Mouse (Mus musculus): ENCODE data around the gene AC124108.1. TPM values are rescaled to one million over a fixed set of nuclear protein-coding genes. Genes with fewer than 3 reads are reported as not detected.

The AC124108.1 gene
- total RNA-seq, 1 experiment, result 5.0 TPM

GRCm38 (mm10) chr1:132194624-132195023 lies 3.4 kb downstream of the AC124108.1 start:
- no peak overlapping the region for H3K9ac ChIP-seq (ENCODE audit: insufficient read depth, low read depth, low read length, poor library complexity, severe bottlenecking)
- H3K36me3 ChIP-seq (ENCODE audit: control insufficient read depth, insufficient read depth, low read length, poor library complexity, severe bottlenecking), result no peaks in the 10 kb centered on the region
- TF ChIP-seq ZC3H11A (IDR thresholded peaks at IDR 0.05; ENCODE audit: borderline replicate concordance, low read depth, low read length), result no peak
- no peak for TF ChIP-seq CHD2 (IDR thresholded peaks at IDR 0.05; ENCODE audit: low read depth, low read length)
- TF ChIP-seq ZNF384 (IDR thresholded peaks at IDR 0.05; ENCODE audit: low read depth, low read length), result no peak
- TF ChIP-seq HCFC1 (IDR thresholded peaks at IDR 0.05; ENCODE audit: borderline replicate concordance, insufficient read depth, low read length), result no peak
- no peak for TF ChIP-seq MAFK (IDR thresholded peaks at IDR 0.05; ENCODE audit: insufficient read depth, low read depth, low read length)
- no peak for DNase-seq (ENCODE audit: low read depth, low spot score)
- H3K9me3 ChIP-seq (ENCODE audit: control insufficient read depth, insufficient read depth, low read depth, low read length), result no peaks in the 10 kb centered on the region
- in situ Hi-C loops (cut with MboI; ENCODE audit: low sequenced_read_pairs in 2 of 2, unreplicated experiment in 2 of 2), result no loop called here
- H3K27ac ChIP-seq (ENCODE audit: insufficient read depth, low read depth, low read length, poor library complexity, severe bottlenecking), result no peak overlapping the region; the same call in 1 of the 2 replicates
- H3K4me3 ChIP-seq (ENCODE audit: insufficient read depth in 1 of 2, low read depth in 1 of 2, low read length in 2 of 2, poor library complexity in 1 of 2, severe bottlenecking in 1 of 2), result no peak overlapping the region
- H3K4me1 ChIP-seq (ENCODE audit: control insufficient read depth in 2 of 2, insufficient read depth in 2 of 2, low read length in 2 of 2, poor library complexity in 1 of 2), result peaks cover 18 to 46% of the 10 kb centered on the region in 2 experiments

GRCm38 (mm10) chr1:132195100-132195499 lies 3.8 kb downstream of the AC124108.1 start:
- in situ Hi-C loops (cut with MboI; ENCODE audit: low sequenced_read_pairs in 2 of 2, unreplicated experiment in 2 of 2), result no loop called here
- no peaks in the 10 kb centered on the region for H3K36me3 ChIP-seq (ENCODE audit: control insufficient read depth, insufficient read depth, low read length, poor library complexity, severe bottlenecking)
- peaks cover 18 to 48% of the 10 kb centered on the region in 2 experiments for H3K4me1 ChIP-seq (ENCODE audit: control insufficient read depth in 2 of 2, insufficient read depth in 2 of 2, low read length in 2 of 2, poor library complexity in 1 of 2)
- DNase-seq (ENCODE audit: low read depth, low spot score), result no peak
- no peak overlapping the region for H3K4me3 ChIP-seq (ENCODE audit: insufficient read depth in 1 of 2, low read depth in 1 of 2, low read length in 2 of 2, poor library complexity in 1 of 2, severe bottlenecking in 1 of 2)
- peak overlapping the region; percentile 6; the same call in 1 of the 2 replicates for H3K9ac ChIP-seq (ENCODE audit: insufficient read depth, low read depth, low read length, poor library complexity, severe bottlenecking)
- peak overlapping the region; percentile 49; the same call in 1 of the 2 replicates for H3K27ac ChIP-seq (ENCODE audit: insufficient read depth, low read depth, low read length, poor library complexity, severe bottlenecking)
- H3K9me3 ChIP-seq (ENCODE audit: control insufficient read depth, insufficient read depth, low read depth, low read length), result no peaks in the 10 kb centered on the region
- TF ChIP-seq MAFK (IDR thresholded peaks at IDR 0.05; ENCODE audit: insufficient read depth, low read depth, low read length), result no peak
- no peak for TF ChIP-seq CHD2 (IDR thresholded peaks at IDR 0.05; ENCODE audit: low read depth, low read length)
- no peak for TF ChIP-seq ZC3H11A (IDR thresholded peaks at IDR 0.05; ENCODE audit: borderline replicate concordance, low read depth, low read length)
- no peak for TF ChIP-seq ZNF384 (IDR thresholded peaks at IDR 0.05; ENCODE audit: low read depth, low read length)
- no peak for TF ChIP-seq HCFC1 (IDR thresholded peaks at IDR 0.05; ENCODE audit: borderline replicate concordance, insufficient read depth, low read length)

GRCm38 (mm10) chr1:132195681-132196080 lies 4.4 kb downstream of the AC124108.1 start:
- no peaks in the 10 kb centered on the region for H3K36me3 ChIP-seq (ENCODE audit: control insufficient read depth, insufficient read depth, low read length, poor library complexity, severe bottlenecking)
- no peaks in the 10 kb centered on the region for H3K9me3 ChIP-seq (ENCODE audit: control insufficient read depth, insufficient read depth, low read depth, low read length)
- in situ Hi-C loops (cut with MboI; ENCODE audit: low sequenced_read_pairs in 2 of 2, unreplicated experiment in 2 of 2), result no loop called here
- no peak for DNase-seq (ENCODE audit: low read depth, low spot score)
- peak overlapping the region; percentile 49; the same call in 1 of the 2 replicates for H3K27ac ChIP-seq (ENCODE audit: insufficient read depth, low read depth, low read length, poor library complexity, severe bottlenecking)
- H3K9ac ChIP-seq (ENCODE audit: insufficient read depth, low read depth, low read length, poor library complexity, severe bottlenecking), result peak overlapping the region; percentile 6; the same call in 1 of the 2 replicates
- peaks cover 18 to 50% of the 10 kb centered on the region in 2 experiments for H3K4me1 ChIP-seq (ENCODE audit: control insufficient read depth in 2 of 2, insufficient read depth in 2 of 2, low read length in 2 of 2, poor library complexity in 1 of 2)
- no peak overlapping the region for H3K4me3 ChIP-seq (ENCODE audit: insufficient read depth in 1 of 2, low read depth in 1 of 2, low read length in 2 of 2, poor library complexity in 1 of 2, severe bottlenecking in 1 of 2)
- TF ChIP-seq MAFK (IDR thresholded peaks at IDR 0.05; ENCODE audit: insufficient read depth, low read depth, low read length) (no peak), HCFC1 (IDR thresholded peaks at IDR 0.05; ENCODE audit: borderline replicate concordance, insufficient read depth, low read length) (no peak), ZNF384 (IDR thresholded peaks at IDR 0.05; ENCODE audit: low read depth, low read length) (no peak), CHD2 (IDR thresholded peaks at IDR 0.05; ENCODE audit: low read depth, low read length) (no peak), ZC3H11A (IDR thresholded peaks at IDR 0.05; ENCODE audit: borderline replicate concordance, low read depth, low read length) (no peak)

GRCm38 (mm10) chr1:132196337-132196736 lies 5.1 kb downstream of the AC124108.1 start:
- peak overlapping the region; percentile 23; the same call in 1 of the 2 replicates for H3K9ac ChIP-seq (ENCODE audit: insufficient read depth, low read depth, low read length, poor library complexity, severe bottlenecking)

More at GRCm38 (mm10) chr1:132196337-132196736, 5.1 kb downstream of the AC124108.1 start:
- Histone ChIP-seq H3K4me1 (ENCODE audit: control insufficient read depth in 2 of 2, insufficient read depth in 2 of 2, low read length in 2 of 2, poor library complexity in 1 of 2) (peaks cover 18 to 50% of the 10 kb centered on the region in 2 experiments), H3K9me3 (ENCODE audit: control insufficient read depth, insufficient read depth, low read depth, low read length) (no peaks in the 10 kb centered on the region), H3K4me3 (ENCODE audit: insufficient read depth in 1 of 2, low read depth in 1 of 2, low read length in 2 of 2, poor library complexity in 1 of 2, severe bottlenecking in 1 of 2) (no peak overlapping the region), H3K36me3 (ENCODE audit: control insufficient read depth, insufficient read depth, low read length, poor library complexity, severe bottlenecking) (no peaks in the 10 kb centered on the region), H3K27ac (ENCODE audit: insufficient read depth, low read depth, low read length, poor library complexity, severe bottlenecking) (peak overlapping the region; percentile 49; the same call in 1 of the 2 replicates)
- DNase-seq (ENCODE audit: low read depth, low spot score), result no peak
- no peak for TF ChIP-seq ZC3H11A (IDR thresholded peaks at IDR 0.05; ENCODE audit: borderline replicate concordance, low read depth, low read length)
- TF ChIP-seq HCFC1 (IDR thresholded peaks at IDR 0.05; ENCODE audit: borderline replicate concordance, insufficient read depth, low read length), result no peak
- no peak for TF ChIP-seq MAFK (IDR thresholded peaks at IDR 0.05; ENCODE audit: insufficient read depth, low read depth, low read length)
- no peak for TF ChIP-seq CHD2 (IDR thresholded peaks at IDR 0.05; ENCODE audit: low read depth, low read length)
- TF ChIP-seq ZNF384 (IDR thresholded peaks at IDR 0.05; ENCODE audit: low read depth, low read length), result no peak
- in situ Hi-C loops (cut with MboI; ENCODE audit: low sequenced_read_pairs in 2 of 2, unreplicated experiment in 2 of 2), result no loop called here
